Mouse (Mus musculus): ENCODE measurements at regions not wholly inside any gene's neighbourhood (a gene's known extent, or its start where the extent isn't known, plus 50 kb on each side); places are given as distances from the start of the nearest gene placed in this dataset.

DNA sequence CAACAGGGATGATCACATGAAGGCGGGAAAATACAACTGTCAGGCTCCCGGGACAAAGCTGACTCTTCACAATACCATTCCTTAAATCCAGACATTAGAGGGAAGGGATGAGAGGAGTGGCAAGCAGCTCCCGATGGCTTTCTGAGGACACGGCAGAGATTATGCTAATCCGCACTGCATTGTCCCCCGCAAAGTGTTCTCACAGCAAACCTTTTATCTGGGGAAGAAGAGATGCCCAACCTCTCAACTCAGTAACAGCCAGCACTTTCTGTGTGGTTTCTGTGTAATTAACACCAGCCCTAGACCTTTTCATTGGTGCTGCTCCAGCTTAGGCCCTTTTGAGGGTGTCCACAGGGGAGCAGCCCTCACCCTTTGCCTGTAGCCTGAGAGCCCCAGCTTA, 137.9 kb downstream of the Barhl2 start:
- no peak for DNase-seq

- no peak for DNase-seq
These were observed 139.7 kb downstream of the Barhl2 start for GRCm38 (mm10) chr5:106318246-106318645.

GRCm38 (mm10) chr5:106313874-106314273, 144.1 kb downstream of the Barhl2 start:
- DNase-seq, result no peak

DNA sequence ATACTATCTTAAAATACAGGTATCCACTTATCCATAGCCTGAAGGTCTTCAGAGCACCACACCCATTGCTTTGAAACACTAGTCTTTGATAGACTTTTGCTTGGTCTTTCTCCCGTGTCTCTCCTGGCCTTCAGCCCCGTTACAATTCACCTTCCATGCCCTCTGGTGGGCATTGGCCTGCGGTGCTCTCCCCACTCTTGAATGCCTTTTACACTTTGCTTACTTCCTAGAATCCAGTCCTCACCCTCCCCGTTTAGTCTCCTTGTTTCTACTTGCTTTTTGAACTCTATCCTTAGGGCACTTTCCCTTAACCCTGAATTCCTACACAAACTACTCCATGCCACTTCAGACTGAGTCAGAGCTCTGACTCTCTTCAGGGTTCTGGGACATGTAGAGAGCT, 156.6 kb downstream of the Barhl2 start:
- no peak for DNase-seq

GRCm38 (mm10) chr5:106296721-106297120, 161.2 kb downstream of the Barhl2 start:
- DNase-seq, result no peak

GRCm38 (mm10) chr5:106295993-106296392, 162.0 kb downstream of the Barhl2 start:
- DNase-seq, result no peak

GRCm38 (mm10) chr5:106295538-106295937, 162.4 kb downstream of the Barhl2 start:
- DNase-seq, result no peak

DNA sequence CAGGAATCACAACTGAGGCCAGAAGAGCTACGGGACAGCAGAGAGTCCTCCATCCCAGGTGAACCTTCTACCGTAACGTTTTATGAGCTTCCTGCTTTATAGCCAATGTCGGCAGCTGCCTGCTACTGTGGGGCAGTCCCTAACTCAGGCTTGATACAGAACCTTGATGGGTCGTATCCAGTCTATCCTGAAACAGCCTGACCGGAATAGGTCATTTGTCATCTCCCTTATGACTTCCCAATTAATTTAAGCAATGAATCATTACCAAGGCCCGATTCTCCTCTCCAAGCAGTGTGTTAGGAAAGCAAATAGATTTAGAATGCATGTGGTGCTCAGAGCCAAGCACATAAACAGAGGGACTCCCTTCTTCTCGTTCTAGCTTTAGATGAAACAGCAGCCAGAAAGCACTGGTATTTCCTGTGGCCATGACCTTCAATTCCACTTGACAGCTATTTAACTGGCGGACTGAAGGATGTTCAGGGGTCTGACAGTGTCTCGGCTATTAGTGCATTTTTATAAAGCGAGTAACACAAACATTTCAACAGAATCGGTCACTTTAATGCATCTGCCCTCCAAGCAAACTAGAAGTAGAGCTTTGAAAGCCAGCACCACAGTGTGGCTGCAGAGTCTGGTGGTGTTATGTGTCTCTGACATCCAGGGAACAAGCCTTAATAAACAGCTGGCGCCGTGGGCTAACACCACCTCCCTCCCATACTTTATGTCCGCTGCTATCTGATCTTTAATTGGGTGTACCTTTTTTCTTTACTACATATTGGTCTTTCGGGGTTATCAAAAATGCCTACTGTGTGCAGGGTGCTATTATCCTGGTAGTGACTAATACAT, 165.4 kb downstream of the Barhl2 start:
- no peak for DNase-seq

DNA sequence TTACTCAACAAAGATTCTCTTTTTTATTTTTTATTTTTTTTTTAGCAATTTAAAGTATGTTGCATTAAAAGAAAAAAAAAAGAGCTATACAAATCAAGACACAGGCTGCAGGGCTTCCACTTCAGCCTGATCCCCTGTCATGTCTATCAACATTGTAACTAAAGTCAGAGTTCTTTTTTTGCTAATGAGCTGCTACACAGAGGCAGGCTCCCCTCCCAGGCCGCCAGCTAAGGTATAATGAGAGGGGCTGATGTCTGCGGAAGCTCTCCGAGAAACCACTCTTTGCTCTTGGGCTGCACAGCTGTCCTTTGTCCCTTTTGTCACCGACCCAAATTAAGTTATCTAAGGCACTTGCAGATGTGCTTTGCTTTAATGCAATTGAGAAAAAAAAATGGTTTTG, 172.8 kb downstream of the Barhl2 start:
- DNase-seq, result no peak

DNA sequence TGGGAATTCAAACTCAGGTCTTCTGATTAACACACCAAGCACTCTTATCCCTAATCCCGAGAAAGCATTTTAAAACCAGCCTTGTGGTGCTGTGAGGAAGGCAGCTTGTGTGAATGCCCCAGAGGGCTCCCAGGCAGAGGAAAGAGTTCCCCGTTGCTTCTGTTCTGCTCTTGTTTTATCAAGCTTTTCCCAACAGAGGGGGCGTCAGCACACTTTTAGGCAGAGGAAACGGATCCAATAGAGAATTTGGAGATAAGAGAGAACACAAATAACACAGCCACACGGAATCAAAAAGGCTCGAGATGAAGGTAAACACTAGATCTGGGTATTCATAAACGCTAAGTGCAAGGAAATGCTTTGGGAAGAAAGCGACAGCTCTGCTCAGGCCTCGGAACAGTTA, 173.2 kb downstream of the Barhl2 start:
- no peak for DNase-seq

DNA sequence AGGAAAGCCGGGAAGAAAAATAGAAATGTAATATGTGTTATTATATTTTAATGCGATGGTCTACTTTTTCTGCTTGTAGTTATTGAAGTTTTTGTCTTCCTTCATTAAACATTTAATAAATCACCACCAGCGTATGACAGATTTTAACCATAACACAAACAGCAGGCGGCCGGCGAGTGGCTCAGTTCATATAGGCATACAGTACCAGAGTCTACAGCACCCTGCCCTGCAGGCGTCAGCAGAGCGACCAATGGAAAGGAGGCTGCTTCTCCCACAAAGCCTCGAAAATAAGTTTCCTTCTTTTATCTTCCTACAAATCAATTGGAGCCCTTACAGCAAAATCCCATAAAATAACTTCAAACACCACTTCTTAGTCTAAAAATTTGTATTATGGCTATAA, 175.3 kb downstream of the Barhl2 start:
- no peak for DNase-seq

- DNase-seq, result peak; percentile 43 to 62
These were observed 180.2 kb downstream of the Barhl2 start for GRCm38 (mm10) chr5:106277786-106278185.

- DNase-seq, result peak; percentile 89 to 91
These were observed 180.7 kb downstream of the Barhl2 start for GRCm38 (mm10) chr5:106277231-106277630.

- peak; percentile 82 to 88 for DNase-seq
These were observed 181.8 kb downstream of the Barhl2 start for GRCm38 (mm10) chr5:106276186-106276585.

DNA sequence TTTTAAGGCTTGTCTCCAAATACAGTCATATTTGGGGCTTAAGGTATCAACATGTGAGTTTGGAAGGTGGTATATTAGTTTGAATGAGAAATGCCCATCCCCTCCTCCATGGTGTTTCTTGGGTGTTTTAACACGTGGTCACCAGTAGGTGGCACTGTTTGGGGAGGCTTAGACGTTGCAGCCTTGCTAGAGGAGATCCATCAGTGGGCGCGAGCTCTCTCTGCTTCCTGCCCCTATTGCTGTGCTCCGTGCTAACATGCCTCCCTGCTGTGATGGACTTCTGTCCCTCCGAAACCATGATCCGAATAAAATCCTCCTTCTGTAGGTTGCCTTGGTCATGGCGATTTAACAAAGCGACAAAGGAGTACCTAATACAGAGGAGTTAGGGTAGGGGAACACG, 183.3 kb downstream of the Barhl2 start:
- DNase-seq, result peak; percentile 35 to 43

- DNase-seq, result no peak
These were observed 193.4 kb downstream of the Barhl2 start for GRCm38 (mm10) chr5:106264536-106264935.

- no peak for DNase-seq
These were observed 200.8 kb downstream of the Barhl2 start for GRCm38 (mm10) chr5:106257179-106257578.

DNA sequence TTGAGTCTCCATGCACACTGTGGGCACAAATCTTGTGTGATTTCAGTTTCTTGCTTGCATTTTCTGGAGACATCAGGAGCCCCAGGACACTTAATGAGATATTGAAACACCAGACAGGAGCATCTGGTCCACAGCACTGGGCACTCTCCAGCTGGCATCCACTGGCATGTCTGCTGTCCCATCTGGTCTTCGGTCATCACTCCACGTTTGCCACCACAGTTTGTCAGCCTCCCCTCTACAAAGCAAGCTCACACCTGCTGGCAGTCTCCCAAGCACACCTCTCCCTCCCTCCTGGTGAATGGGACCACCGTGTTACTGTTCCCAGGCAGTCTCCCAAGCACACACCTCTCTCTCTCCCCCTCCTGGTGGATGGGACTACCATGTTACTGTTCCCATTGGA, 228.8 kb downstream of the Barhl2 start:
- peak in 1 of 2 experiments; percentile 18 for DNase-seq

GRCm38 (mm10) chr5:106224141-106224540, 233.8 kb downstream of the Barhl2 start:
- DNase-seq, result no peak

GRCm38 (mm10) chr5:106209543-106209942, 248.4 kb downstream of the Barhl2 start:
- no peak for DNase-seq

- DNase-seq, result no peak
These were observed 250.3 kb downstream of the Barhl2 start for GRCm38 (mm10) chr5:106207706-106208105.

GRCm38 (mm10) chr5:106205724-106206123, 252.2 kb downstream of the Barhl2 start:
- no peak for DNase-seq

GRCm38 (mm10) chr5:106200631-106201030, 257.3 kb downstream of the Barhl2 start:
- DNase-seq, result no peak

- no peak for DNase-seq
These were observed 258.9 kb downstream of the Barhl2 start for GRCm38 (mm10) chr5:106199061-106199460.

DNA sequence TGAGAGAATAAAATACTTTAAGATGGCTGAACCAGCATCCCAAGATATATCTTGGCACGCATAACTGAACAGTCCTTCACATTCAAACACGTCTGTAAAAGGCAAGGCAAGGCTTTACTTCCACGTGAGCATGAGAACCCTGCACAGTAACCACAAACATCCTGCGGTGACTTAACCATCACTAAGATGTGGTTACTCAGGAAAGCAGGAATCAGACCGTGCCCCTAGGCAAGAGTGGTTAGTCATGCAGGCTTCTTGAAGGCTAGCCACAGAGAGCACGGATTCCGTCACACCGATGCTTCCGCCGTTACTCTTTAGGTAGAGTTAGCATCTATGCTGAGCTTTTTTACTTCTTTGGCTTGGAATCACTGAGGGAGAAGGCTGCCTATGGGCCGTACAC, 266.8 kb downstream of the Barhl2 start:
- DNase-seq, result no peak
